Mouse (Mus musculus) intestine, embryonic 16.5 days (tissue): ENCODE results near the gene Baiap3. TPM values are rescaled to one million over a fixed set of nuclear protein-coding genes. Genes with fewer than 3 reads are reported as not detected.

ENCODE experiments used
- ATAC-seq: fragments of 200-750 bp; cut with Nextera tagmentation; 2 replicates; pipeline ENCODE4 v1.8.0; 2017; ENCODE audit warnings: moderate TSS enrichment, moderate library complexity
- H3K27ac ChIP-seq: fragments of 300-500 bp; sonication (generic); 2 replicates; pipeline ENCODE4 v1.5.1; 2014; ENCODE audit warnings: mild to moderate bottlenecking, low read length
- H3K27me3 ChIP-seq: fragments of 300-500 bp; sonication (generic); replicated peaks from 2 replicates; pipeline ENCODE4 v1.6.1; 2014; ENCODE audit warnings: low read length, control low read depth, mixed read lengths; ENCODE audit not compliant: control insufficient read depth, insufficient read depth
- H3K36me3 ChIP-seq: fragments of 300-500 bp; sonication (generic); 2 replicates; pipeline ENCODE4 v1.6.1; 2014; ENCODE audit warnings: low read length, control low read depth; ENCODE audit not compliant: control insufficient read depth, insufficient read depth
- H3K4me1 ChIP-seq: fragments of 300-500 bp; sonication (generic); 2 replicates; pipeline ENCODE4 v1.6.1; 2014; ENCODE audit warnings: low read length, control low read depth, mixed read lengths; ENCODE audit not compliant: control insufficient read depth, insufficient read depth
- H3K4me2 ChIP-seq: fragments of 300-500 bp; sonication (generic); 2 replicates; pipeline ENCODE4 v1.6.1; 2014; ENCODE audit warnings: low read depth, low read length, control low read depth
- H3K4me3 ChIP-seq: fragments of 300-500 bp; sonication (generic); 2 replicates; pipeline ENCODE4 v1.5.1; 2014; ENCODE audit warnings: mild to moderate bottlenecking, low read length
- H3K9ac ChIP-seq: fragments of 300-500 bp; sonication (generic); 2 replicates; pipeline ENCODE4 v1.6.1; 2014; ENCODE audit warnings: low read depth, low read length
- H3K9me3 ChIP-seq: fragments of 300-500 bp; sonication (generic); 2 replicates; pipeline ENCODE4 v1.6.1; 2016; ENCODE audit warnings: low read length, control low read depth; ENCODE audit not compliant: control insufficient read depth
- whole genome bisulfite sequencing: fragments of 180-500 bp; shearing (Covaris S2); extraction: QIAGEN DNeasy Blood & Tissue Kit; methylation state at CpG from one replicate; pipeline ENCODE4 v1.1.7; 2014; 5-methylcytosine and 5-hydroxymethylcytosine counted together
- polyA plus RNA-seq: library from polyadenylated mRNA; unstranded; fragments of >200 nt; fragmentation: Nextera tagmentation; extraction: Ambion mirVana; gene quantifications from 2 replicates; pipeline ENCODE4 v1.2.1, GENCODE M21; 2015

Baiap3 gene
- polyA plus RNA-seq, 1 experiment from 2014 or later: 4.0 TPM

DNA sequence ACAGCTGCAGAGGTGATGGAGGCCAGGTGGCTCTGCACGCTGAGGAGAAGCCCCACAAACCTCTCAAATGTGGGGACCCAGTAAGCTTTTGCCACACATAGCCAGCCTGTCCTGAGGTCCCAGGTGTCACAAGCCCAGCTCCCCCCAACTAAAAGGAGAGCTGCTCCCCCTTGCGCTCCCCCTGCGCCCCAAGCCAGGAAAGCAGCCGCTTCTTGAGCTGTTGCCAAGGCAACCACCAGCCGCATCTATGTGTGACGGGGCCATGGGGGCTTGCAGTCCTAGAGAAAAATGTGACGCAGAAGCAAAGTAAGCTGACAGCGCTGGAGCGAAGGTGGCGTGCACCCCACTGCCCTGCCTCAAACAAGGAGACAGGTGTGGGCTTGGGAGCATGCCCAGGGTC, 2.4 kb downstream of the Baiap3 start:
- no peak overlapping the region for H3K4me3 ChIP-seq
- WGBS: 31% methylated on average over 10 of the region's 10 CpGs
- no peak overlapping the region for H3K9ac ChIP-seq
- no peak for ATAC-seq
- no peaks in the 10 kb centered on the region for H3K9me3 ChIP-seq
- peaks cover 19% of the 10 kb centered on the region for H3K27me3 ChIP-seq
- H3K4me2 ChIP-seq: no peak overlapping the region
- no peak overlapping the region for H3K27ac ChIP-seq
- H3K36me3 ChIP-seq: no peaks in the 10 kb centered on the region
- H3K4me1 ChIP-seq: peaks cover 11% of the 10 kb centered on the region

DNA sequence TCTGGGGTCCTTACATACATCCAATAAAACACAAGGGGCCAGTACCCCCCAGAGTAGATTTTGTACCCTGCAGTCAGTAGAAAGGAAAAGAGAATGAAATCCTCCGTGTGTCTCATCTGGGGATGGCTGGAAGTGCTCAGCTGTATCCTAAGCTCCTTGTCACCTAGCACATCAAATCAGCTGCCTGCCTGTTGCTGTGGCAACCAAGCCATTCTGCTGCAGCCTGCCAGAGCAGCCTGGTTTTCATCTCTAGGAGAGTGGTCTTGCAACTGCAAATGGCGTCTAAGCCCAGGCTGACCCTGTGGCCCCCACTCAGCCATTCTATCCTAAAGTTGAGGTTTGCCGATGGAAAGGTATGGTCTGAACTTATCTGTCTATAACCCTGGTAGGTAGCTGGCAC, 3.5 kb downstream of the Baiap3 start:
- Histone ChIP-seq H3K27me3 (peaks cover 19% of the 10 kb centered on the region), H3K4me1 (peaks cover 11% of the 10 kb centered on the region), H3K9ac (no peak overlapping the region), H3K9me3 (no peaks in the 10 kb centered on the region), H3K36me3 (no peaks in the 10 kb centered on the region), H3K4me2 (no peak overlapping the region), H3K4me3 (no peak overlapping the region), H3K27ac (no peak overlapping the region)
- ATAC-seq: no peak
- WGBS: 30% methylated on average over 3 of the region's 3 CpGs

DNA sequence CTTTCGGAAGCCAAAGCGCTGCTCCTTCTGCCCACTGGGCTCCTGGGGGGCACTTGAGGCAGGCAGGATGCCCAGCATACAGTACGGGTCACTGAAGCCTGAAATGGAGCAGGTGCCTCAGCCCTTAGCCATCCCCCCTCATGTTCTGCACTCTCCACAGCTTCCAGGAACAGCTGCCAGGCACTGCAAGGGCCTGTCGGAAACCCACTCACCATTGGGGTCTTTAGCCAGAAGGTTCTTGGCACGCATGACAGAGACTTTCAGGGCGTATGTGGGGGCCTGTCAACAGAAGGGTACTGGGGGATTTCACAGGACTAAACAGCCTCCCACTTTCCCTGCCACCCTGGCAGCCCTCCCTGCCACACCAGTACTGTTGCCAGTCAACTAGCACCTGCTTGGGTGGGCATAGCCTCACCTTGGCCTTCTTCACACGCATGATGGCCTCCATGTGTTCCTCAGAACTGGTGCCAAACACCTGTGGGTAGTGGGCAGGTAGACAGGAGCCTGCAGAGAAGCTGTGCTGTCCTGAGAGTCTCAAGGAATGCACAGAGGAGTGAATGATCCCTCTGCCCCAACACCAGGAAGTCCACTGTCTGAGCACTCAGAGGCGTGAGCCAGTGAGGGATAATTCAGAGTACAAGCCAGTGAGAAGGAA, 5.9 kb downstream of the Baiap3 start:
- Histone ChIP-seq H3K36me3 (no peaks in the 10 kb centered on the region), H3K4me3 (no peak overlapping the region), H3K4me1 (no peaks in the 10 kb centered on the region), H3K4me2 (no peak overlapping the region), H3K27ac (no peak overlapping the region), H3K9ac (no peak overlapping the region), H3K9me3 (no peaks in the 10 kb centered on the region), H3K27me3 (peaks cover 13% of the 10 kb centered on the region)
- WGBS: 76% methylated on average over 8 of the region's 8 CpGs
- ATAC-seq: no peak

DNA sequence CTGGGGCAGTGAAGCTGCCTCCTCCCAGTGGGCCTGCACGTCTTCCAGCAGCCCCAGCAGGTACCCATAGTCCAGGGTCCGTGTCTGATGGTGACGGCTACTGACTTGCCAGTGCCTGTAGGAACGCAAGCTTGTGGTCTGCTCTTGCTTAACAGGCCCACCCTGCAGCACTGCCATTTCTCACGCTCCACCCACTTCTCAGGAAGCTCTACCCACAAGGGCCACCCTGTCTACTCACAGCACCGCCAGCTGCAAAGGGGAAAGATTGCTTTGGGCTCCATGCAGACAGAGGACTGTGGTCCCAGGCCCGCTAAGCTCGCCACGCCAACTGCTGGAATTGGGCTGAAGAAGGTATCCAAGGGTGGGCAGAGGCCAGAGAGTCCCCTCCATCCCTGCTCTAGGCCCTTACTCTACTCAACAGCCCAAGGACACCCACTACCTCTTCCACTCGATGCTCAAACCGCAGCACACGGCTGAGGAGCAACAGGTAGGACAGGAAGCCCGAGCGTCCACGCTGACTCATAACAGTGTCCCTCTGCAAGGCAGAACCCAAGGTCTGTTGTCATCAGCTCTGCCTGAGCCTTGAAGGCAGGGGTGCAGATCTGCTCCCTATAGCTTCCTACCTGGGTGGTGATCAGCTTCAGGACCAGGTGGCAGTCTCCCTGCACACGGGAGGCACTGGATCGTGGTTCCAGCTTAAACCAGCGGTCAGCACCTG, 8.0 kb downstream of the Baiap3 start:
- H3K9me3 ChIP-seq: no peaks in the 10 kb centered on the region
- WGBS: 77% methylated on average over 18 of the region's 18 CpGs

DNA sequence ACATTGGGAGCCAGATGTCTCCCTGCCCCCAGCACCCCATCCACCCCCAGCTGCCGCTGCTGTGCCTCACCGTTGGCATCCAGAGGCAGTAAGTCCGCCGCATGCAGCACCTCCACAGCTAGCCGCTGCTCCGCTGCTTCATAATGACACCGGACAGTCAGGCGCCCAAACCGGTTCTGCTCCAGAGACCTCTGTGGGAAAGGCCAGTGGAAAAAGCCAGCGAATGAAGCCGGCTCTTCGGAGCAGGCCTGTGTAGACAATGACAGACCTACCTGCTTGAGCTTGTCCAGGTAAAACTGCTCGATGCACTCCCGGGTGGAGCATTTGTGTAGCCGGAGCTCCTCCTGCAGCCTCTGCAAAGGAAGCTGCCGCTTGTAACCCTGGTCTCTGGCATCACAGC, 11.9 kb downstream of the Baiap3 start:
- Histone ChIP-seq H3K4me3 (no peak overlapping the region), H3K27ac (no peak overlapping the region), H3K9ac (no peak overlapping the region), H3K9me3 (no peaks in the 10 kb centered on the region), H3K27me3 (no peaks in the 10 kb centered on the region), H3K4me1 (peaks cover 12% of the 10 kb centered on the region), H3K4me2 (no peak overlapping the region), H3K36me3 (peaks cover 9% of the 10 kb centered on the region)
- 77% methylated on average over 16 of the region's 16 CpGs for WGBS
- no peak for ATAC-seq

More for the DNA sequence above, 8.0 kb downstream of the Baiap3 start:
- no peak for ATAC-seq
- H3K4me2 ChIP-seq: no peak overlapping the region
- H3K4me1 ChIP-seq: no peaks in the 10 kb centered on the region
- H3K27me3 ChIP-seq: no peaks in the 10 kb centered on the region
- H3K36me3 ChIP-seq: peaks cover 6% of the 10 kb centered on the region
- H3K27ac ChIP-seq: no peak overlapping the region
- no peak overlapping the region for H3K4me3 ChIP-seq
- H3K9ac ChIP-seq: no peak overlapping the region

DNA sequence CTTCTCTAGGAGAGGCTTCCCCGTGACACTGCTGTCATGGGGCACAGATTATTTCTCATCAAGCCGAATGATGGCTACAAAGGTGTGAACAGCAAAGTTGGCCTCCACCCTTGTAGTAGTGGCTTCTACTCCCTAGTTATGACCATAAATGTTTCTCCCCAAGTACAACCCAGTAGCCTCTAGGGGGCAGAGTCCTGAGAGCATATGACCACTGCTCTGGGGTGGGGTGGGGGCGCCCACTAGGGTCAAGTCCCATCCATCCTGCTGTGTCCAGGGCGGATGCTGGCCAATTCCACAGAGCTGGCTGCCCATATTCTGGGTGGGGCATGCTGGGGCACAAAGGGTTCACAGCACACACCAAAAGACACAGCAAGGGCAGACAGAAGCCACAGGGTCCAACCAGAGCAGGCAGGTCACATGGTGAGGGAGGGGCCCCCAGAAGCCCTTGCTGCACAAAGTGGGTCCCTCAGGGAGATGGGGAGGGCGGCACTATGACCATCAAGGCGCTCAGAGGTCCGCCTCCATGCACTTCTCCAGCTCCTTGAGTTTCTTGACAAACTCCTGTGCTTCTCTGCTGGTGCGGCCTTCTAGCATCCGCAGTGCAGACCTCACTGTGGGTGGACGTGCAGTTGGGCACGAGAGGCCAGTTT, 12.9 kb downstream of the Baiap3 start:
- H3K27ac ChIP-seq: no peak overlapping the region
- no peak for ATAC-seq
- no peak overlapping the region for H3K4me3 ChIP-seq
- no peaks in the 10 kb centered on the region for H3K9me3 ChIP-seq
- peaks cover 9% of the 10 kb centered on the region for H3K36me3 ChIP-seq
- no peaks in the 10 kb centered on the region for H3K27me3 ChIP-seq
- peaks cover 15% of the 10 kb centered on the region for H3K4me1 ChIP-seq
- 88% methylated on average over 11 of the region's 11 CpGs for WGBS
- no peak overlapping the region for H3K4me2 ChIP-seq
- H3K9ac ChIP-seq: no peak overlapping the region

DNA sequence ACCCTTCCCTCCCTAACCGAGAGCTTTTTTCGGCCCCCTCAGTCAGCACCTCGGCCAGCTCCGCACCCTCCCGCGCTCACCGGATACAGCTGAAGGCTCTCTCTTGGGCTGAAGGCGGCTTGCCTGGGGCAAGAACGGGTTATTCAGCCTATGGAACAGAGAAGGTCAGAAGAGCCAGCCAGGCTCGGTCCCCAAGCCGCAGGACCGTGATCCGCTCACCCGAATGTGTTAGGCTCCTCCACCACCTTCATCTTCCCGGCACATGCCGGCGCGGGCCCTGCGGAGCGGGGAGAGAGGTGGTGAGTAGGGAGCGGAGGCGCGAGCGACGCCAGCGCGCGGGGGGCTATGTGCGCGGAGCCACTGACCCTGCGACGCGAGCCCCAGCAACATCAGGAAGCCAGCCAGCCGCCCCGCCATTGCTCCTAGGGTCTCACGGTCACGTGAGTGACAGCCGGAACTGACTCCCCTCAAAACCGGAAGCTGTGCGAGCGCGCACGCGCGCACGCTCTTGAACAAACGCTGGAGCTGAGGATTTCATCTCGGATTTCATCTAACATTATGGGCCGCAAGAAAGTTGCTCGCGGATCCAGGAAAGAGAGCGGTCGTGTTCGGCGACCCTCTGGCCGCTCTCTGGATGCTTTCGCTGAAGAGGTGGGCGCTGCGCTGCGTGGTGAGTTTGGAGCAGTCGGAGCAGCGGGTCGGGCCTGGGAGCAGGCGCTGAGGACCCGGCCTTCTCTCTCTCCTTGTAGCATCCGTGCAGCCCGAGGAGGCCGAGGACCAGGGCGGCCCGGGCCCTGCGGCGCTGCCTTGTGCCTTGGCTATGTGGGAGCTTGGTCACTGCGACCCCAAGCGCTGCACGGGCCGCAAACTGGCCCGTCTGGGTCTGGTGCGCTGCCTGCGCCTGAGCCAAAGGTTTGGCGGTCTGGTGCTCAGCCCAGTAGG, 16.2 kb downstream of the Baiap3 start, which contains the start of the genes Gnptg and Tsr3:
Gnptg (minus strand) TSS at position 430 of the 942 bp plus-strand sequence.
Tsr3 (plus strand) TSS at position 476 of the 942 bp plus-strand sequence.
- WGBS: under 1% methylated on average over 80 of the region's 80 CpGs
- peak within 1 kb of the TSS; percentile 69 for H3K4me3 ChIP-seq
- ATAC-seq: peak; percentile 93

DNA sequence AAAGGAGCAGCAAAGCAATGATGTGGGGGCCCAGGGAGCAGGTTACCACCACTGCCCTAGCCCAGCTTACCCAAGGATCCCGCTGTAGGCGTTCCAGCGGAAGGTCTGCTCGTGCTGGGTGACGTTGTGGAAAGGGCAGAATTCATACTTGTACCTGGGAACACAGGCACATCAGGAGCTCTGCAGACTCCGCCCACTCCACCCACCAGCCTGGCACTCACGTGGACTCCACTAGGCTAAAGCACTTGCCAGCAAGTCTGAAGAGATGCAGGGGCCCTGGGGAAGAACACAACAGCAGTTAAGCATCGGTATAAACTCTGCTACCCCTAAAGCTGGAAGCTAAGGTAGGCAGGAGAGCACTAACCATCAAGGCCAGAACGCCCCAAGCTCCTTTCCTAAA, 20.5 kb downstream of the Baiap3 start:
- Histone ChIP-seq H3K36me3 (0 out of 2 replicates have a peak, but pooled peaks cover 8% of the 10 kb centered on the region), H3K9ac (no peak overlapping the region), H3K9me3 (no peaks in the 10 kb centered on the region), H3K27ac (no peak overlapping the region), H3K4me3 (no peak overlapping the region), H3K27me3 (no peaks in the 10 kb centered on the region), H3K4me1 (peaks cover 6% of the 10 kb centered on the region; the same call in 1 of the 2 replicates), H3K4me2 (no peak overlapping the region)
- WGBS: 81% methylated on average over 9 of the region's 9 CpGs
- ATAC-seq: no peak

More for the DNA sequence above, 16.2 kb downstream of the Baiap3 start, which contains the start of the genes Gnptg and Tsr3:
- Histone ChIP-seq H3K27ac (peak within 1 kb of the TSS; percentile 80), H3K9ac (peak within 1 kb of the TSS; percentile 82), H3K4me2 (peak within 1 kb of the TSS; percentile 88), H3K4me1 (peaks cover 15% of the 10 kb centered on the region), H3K9me3 (no peaks in the 10 kb centered on the region), H3K36me3 (peaks cover 9% of the 10 kb centered on the region), H3K27me3 (no peaks in the 10 kb centered on the region)
